Mouse (Mus musculus): ENCODE results near the gene Jph3. TPM values are rescaled to one million over a fixed set of nuclear protein-coding genes. Genes with fewer than 3 reads are reported as not detected.

Jph3 gene
- polyA plus RNA-seq, 1 experiment from 2014 or later: 11.1 TPM

GRCm38 (mm10) chr8:121760484-121760883 lies 31.1 kb downstream of the Jph3 start:
- ATAC-seq (ENCODE audit: low FRiP score): no peak
- Histone ChIP-seq H3K9me3 (ENCODE audit: control insufficient read depth, low read length) (no peaks in the 10 kb centered on the region), H3K27me3 (ENCODE audit: control insufficient read depth, insufficient read depth, low read length) (no peaks in the 10 kb centered on the region), H3K9ac (ENCODE audit: low read depth, low read length) (no peak overlapping the region), H3K36me3 (ENCODE audit: control insufficient read depth, insufficient read depth, low read length) (no peaks in the 10 kb centered on the region), H3K4me3 (ENCODE audit: low read depth, low read length) (no peak overlapping the region), H3K4me2 (replicated peaks; ENCODE audit: low read depth, low read length) (no peak overlapping the region), H3K27ac (ENCODE audit: low read depth, low read length) (no peak overlapping the region), H3K4me1 (replicated peaks; ENCODE audit: control insufficient read depth, insufficient read depth, low read length) (no peaks in the 10 kb centered on the region)
- 84% methylated on average over 7 of the region's 7 CpGs for WGBS
- no peak for DNase-seq (ENCODE audit: low spot score)

- Histone ChIP-seq H3K27me3 (ENCODE audit: control insufficient read depth, insufficient read depth, low read length) (no peaks in the 10 kb centered on the region), H3K27ac (ENCODE audit: low read depth, low read length) (no peak overlapping the region), H3K9ac (ENCODE audit: low read depth, low read length) (no peak overlapping the region), H3K4me3 (ENCODE audit: low read depth, low read length) (no peak overlapping the region), H3K4me2 (replicated peaks; ENCODE audit: low read depth, low read length) (no peak overlapping the region), H3K4me1 (replicated peaks; ENCODE audit: control insufficient read depth, insufficient read depth, low read length) (no peaks in the 10 kb centered on the region), H3K36me3 (ENCODE audit: control insufficient read depth, insufficient read depth, low read length) (no peaks in the 10 kb centered on the region), H3K9me3 (ENCODE audit: control insufficient read depth, low read length) (no peaks in the 10 kb centered on the region)
- no peak for ATAC-seq (ENCODE audit: low FRiP score)
- peak; percentile 76 for DNase-seq (ENCODE audit: low spot score)
- 35% methylated on average over 10 of the region's 10 CpGs for WGBS
These were observed 32.1 kb downstream of the Jph3 start for GRCm38 (mm10) chr8:121761480-121761879.

GRCm38 (mm10) chr8:121762999-121763699 lies 33.7 kb downstream of the Jph3 start:
- H3K4me3 ChIP-seq (ENCODE audit: low read depth, low read length): no peak overlapping the region
- H3K9me3 ChIP-seq (ENCODE audit: control insufficient read depth, low read length): no peaks in the 10 kb centered on the region
- no peaks in the 10 kb centered on the region for H3K4me1 ChIP-seq (replicated peaks; ENCODE audit: control insufficient read depth, insufficient read depth, low read length)
- no peak overlapping the region for H3K9ac ChIP-seq (ENCODE audit: low read depth, low read length)
- no peaks in the 10 kb centered on the region for H3K27me3 ChIP-seq (ENCODE audit: control insufficient read depth, insufficient read depth, low read length)
- DNase-seq (ENCODE audit: low spot score) (no peak), ATAC-seq (ENCODE audit: low FRiP score) (no peak)
- no peaks in the 10 kb centered on the region for H3K36me3 ChIP-seq (ENCODE audit: control insufficient read depth, insufficient read depth, low read length)
- WGBS: 62% methylated on average over 7 of the region's 7 CpGs
- no peak overlapping the region for H3K4me2 ChIP-seq (replicated peaks; ENCODE audit: low read depth, low read length)
- H3K27ac ChIP-seq (ENCODE audit: low read depth, low read length): no peak overlapping the region

- no peak overlapping the region for H3K27ac ChIP-seq (ENCODE audit: low read depth, low read length)
- no peak for ATAC-seq (ENCODE audit: low FRiP score)
These were observed 34.2 kb downstream of the Jph3 start for GRCm38 (mm10) chr8:121763700-121764013.

GRCm38 (mm10) chr8:121765594-121766138 lies 36.2 kb downstream of the Jph3 start:
- DNase-seq (ENCODE audit: low spot score) (no peak), ATAC-seq (ENCODE audit: low FRiP score) (no peak)
- Histone ChIP-seq H3K9me3 (ENCODE audit: control insufficient read depth, low read length) (no peaks in the 10 kb centered on the region), H3K9ac (ENCODE audit: low read depth, low read length) (no peak overlapping the region), H3K4me3 (ENCODE audit: low read depth, low read length) (no peak overlapping the region), H3K4me2 (replicated peaks; ENCODE audit: low read depth, low read length) (no peak overlapping the region), H3K4me1 (replicated peaks; ENCODE audit: control insufficient read depth, insufficient read depth, low read length) (no peaks in the 10 kb centered on the region), H3K36me3 (ENCODE audit: control insufficient read depth, insufficient read depth, low read length) (no peaks in the 10 kb centered on the region), H3K27me3 (ENCODE audit: control insufficient read depth, insufficient read depth, low read length) (no peaks in the 10 kb centered on the region), H3K27ac (ENCODE audit: low read depth, low read length) (no peak overlapping the region)
- WGBS: 83% methylated on average over 7 of the region's 7 CpGs

More at GRCm38 (mm10) chr8:121763700-121764013, 34.2 kb downstream of the Jph3 start:
- no peaks in the 10 kb centered on the region for H3K9me3 ChIP-seq (ENCODE audit: control insufficient read depth, low read length)
- DNase-seq (ENCODE audit: low spot score): no peak
- 77% methylated on average over 9 of the region's 9 CpGs for WGBS
- H3K9ac ChIP-seq (ENCODE audit: low read depth, low read length): no peak overlapping the region
- no peak overlapping the region for H3K4me2 ChIP-seq (replicated peaks; ENCODE audit: low read depth, low read length)
- no peaks in the 10 kb centered on the region for H3K27me3 ChIP-seq (ENCODE audit: control insufficient read depth, insufficient read depth, low read length)
- H3K4me1 ChIP-seq (replicated peaks; ENCODE audit: control insufficient read depth, insufficient read depth, low read length): no peaks in the 10 kb centered on the region
- H3K36me3 ChIP-seq (ENCODE audit: control insufficient read depth, insufficient read depth, low read length): no peaks in the 10 kb centered on the region
- no peak overlapping the region for H3K4me3 ChIP-seq (ENCODE audit: low read depth, low read length)

- H3K36me3 ChIP-seq (ENCODE audit: control insufficient read depth, insufficient read depth, low read length): no peaks in the 10 kb centered on the region
- ATAC-seq (ENCODE audit: low FRiP score) (no peak), DNase-seq (ENCODE audit: low spot score) (no peak)
- H3K27me3 ChIP-seq (ENCODE audit: control insufficient read depth, insufficient read depth, low read length): no peaks in the 10 kb centered on the region
- no peaks in the 10 kb centered on the region for H3K9me3 ChIP-seq (ENCODE audit: control insufficient read depth, low read length)
- H3K4me3 ChIP-seq (ENCODE audit: low read depth, low read length): no peak overlapping the region
- H3K9ac ChIP-seq (ENCODE audit: low read depth, low read length): no peak overlapping the region
- WGBS: 70% methylated on average over 3 of the region's 3 CpGs
- peaks cover 6% of the 10 kb centered on the region; the same call in 1 of the 2 replicates for H3K4me1 ChIP-seq (replicated peaks; ENCODE audit: control insufficient read depth, insufficient read depth, low read length)
- H3K27ac ChIP-seq (ENCODE audit: low read depth, low read length): no peak overlapping the region
- no peak overlapping the region for H3K4me2 ChIP-seq (replicated peaks; ENCODE audit: low read depth, low read length)
These were observed 39.7 kb downstream of the Jph3 start for GRCm38 (mm10) chr8:121769095-121769494.

GRCm38 (mm10) chr8:121769621-121770020 lies 40.2 kb downstream of the Jph3 start:
- Histone ChIP-seq H3K4me1 (replicated peaks; ENCODE audit: control insufficient read depth, insufficient read depth, low read length) (peaks cover 6% of the 10 kb centered on the region; the same call in 1 of the 2 replicates), H3K9me3 (ENCODE audit: control insufficient read depth, low read length) (no peaks in the 10 kb centered on the region), H3K4me3 (ENCODE audit: low read depth, low read length) (no peak overlapping the region), H3K36me3 (ENCODE audit: control insufficient read depth, insufficient read depth, low read length) (no peaks in the 10 kb centered on the region), H3K27ac (ENCODE audit: low read depth, low read length) (no peak overlapping the region), H3K27me3 (ENCODE audit: control insufficient read depth, insufficient read depth, low read length) (no peaks in the 10 kb centered on the region), H3K9ac (ENCODE audit: low read depth, low read length) (no peak overlapping the region), H3K4me2 (replicated peaks; ENCODE audit: low read depth, low read length) (no peak overlapping the region)
- DNase-seq (ENCODE audit: low spot score) (no peak), ATAC-seq (ENCODE audit: low FRiP score) (no peak)
- WGBS: 87% methylated on average over 2 of the region's 2 CpGs

GRCm38 (mm10) chr8:121770845-121771752 lies 41.7 kb downstream of the Jph3 start:
- WGBS: 27% methylated on average over 19 of the region's 19 CpGs
- Histone ChIP-seq H3K36me3 (ENCODE audit: control insufficient read depth, insufficient read depth, low read length) (no peaks in the 10 kb centered on the region), H3K27ac (ENCODE audit: low read depth, low read length) (no peak overlapping the region), H3K9ac (ENCODE audit: low read depth, low read length) (peak overlapping the region; percentile 28; the same call in 1 of the 2 replicates), H3K4me1 (replicated peaks; ENCODE audit: control insufficient read depth, insufficient read depth, low read length) (peaks cover 6% of the 10 kb centered on the region; the same call in 1 of the 2 replicates), H3K4me3 (ENCODE audit: low read depth, low read length) (no peak overlapping the region), H3K4me2 (replicated peaks; ENCODE audit: low read depth, low read length) (peak overlapping the region; percentile 26), H3K9me3 (ENCODE audit: control insufficient read depth, low read length) (no peaks in the 10 kb centered on the region), H3K27me3 (ENCODE audit: control insufficient read depth, insufficient read depth, low read length) (no peaks in the 10 kb centered on the region)
- peak; percentile 65 for DNase-seq (ENCODE audit: low spot score)
- ATAC-seq (ENCODE audit: low FRiP score): peak; percentile 85
